Mouse (Mus musculus): Measurements from ENCODE around the gene Thap11. TPM values are rescaled to one million over a fixed set of nuclear protein-coding genes. Genes with fewer than 3 reads are reported as not detected.

Gene Thap11
- polyA plus RNA-seq, 1 experiment from 2014 or later: 58.0 TPM

GRCm38 (mm10) chr8:105900180-105900940 is 45.4 kb downstream of the Thap11 start, which contains the start of gene Pskh1:
TSS of gene Pskh1 (plus strand) at chr8:105900441.
- Histone ChIP-seq H3K4me3 (ENCODE audit: low read depth, low read length) (peak within 1 kb of the TSS; percentile 76), H3K27me3 (replicated peaks; ENCODE audit: control insufficient read depth, insufficient read depth, low read length) (no peaks in the 10 kb centered on the region), H3K9ac (ENCODE audit: low read length) (peak within 1 kb of the TSS; percentile 86), H3K36me3 (ENCODE audit: control insufficient read depth, insufficient read depth, low read length) (0 out of 2 replicates have a peak, but pooled peaks cover 3% of the 10 kb centered on the region), H3K4me2 (ENCODE audit: low read length) (peak within 1 kb of the TSS; percentile 70), H3K9me3 (ENCODE audit: control insufficient read depth, low read length) (no peaks in the 10 kb centered on the region), H3K27ac (ENCODE audit: low read depth) (peak within 1 kb of the TSS; percentile 81), H3K4me1 (replicated peaks; ENCODE audit: control insufficient read depth, insufficient read depth, low read length) (peaks cover 8% of the 10 kb centered on the region)
- ATAC-seq (replicated peaks; ENCODE audit: low FRiP score, low TSS enrichment, low read depth) (peak; percentile 92), DNase-seq (ENCODE audit: low spot score) (peak; percentile 97)
- under 1% methylated on average over 67 of the region's 68 CpGs for WGBS

GRCm38 (mm10) chr8:105900941-105901616 is 46.1 kb downstream of the Thap11 start:
- ATAC-seq (replicated peaks; ENCODE audit: low FRiP score, low TSS enrichment, low read depth): no peak
- Histone ChIP-seq H3K4me2 (ENCODE audit: low read length) (peak overlapping the region; percentile 70), H3K9me3 (ENCODE audit: control insufficient read depth, low read length) (no peaks in the 10 kb centered on the region), H3K27me3 (replicated peaks; ENCODE audit: control insufficient read depth, insufficient read depth, low read length) (no peaks in the 10 kb centered on the region), H3K4me1 (replicated peaks; ENCODE audit: control insufficient read depth, insufficient read depth, low read length) (peaks cover 8% of the 10 kb centered on the region), H3K27ac (ENCODE audit: low read depth) (peak overlapping the region; percentile 81), H3K4me3 (ENCODE audit: low read depth, low read length) (peak overlapping the region; percentile 76), H3K36me3 (ENCODE audit: control insufficient read depth, insufficient read depth, low read length) (0 out of 2 replicates have a peak, but pooled peaks cover 3% of the 10 kb centered on the region), H3K9ac (ENCODE audit: low read length) (peak overlapping the region; percentile 86)
- 29% methylated on average over 16 of the region's 16 CpGs for WGBS
- no peak for DNase-seq (ENCODE audit: low spot score)

Other genes with a start within 250 kb of the Thap11 start
- 19.1 and 20.2 TPM in 2 replicates for gene Ripor1, start 249.9 kb upstream of the Thap11 start, polyA plus RNA-seq (2014; fragmentation: Nextera tagmentation; extraction: Ambion mirVana)
- gene Ctcf, start 218.6 kb upstream of the Thap11 start, polyA plus RNA-seq (2014; fragmentation: Nextera tagmentation; extraction: Ambion mirVana): 93.3 and 95.1 TPM in 2 replicates
- 1.1 and 1.5 TPM in 2 replicates for gene Agrp, start 217.7 kb upstream of the Thap11 start, polyA plus RNA-seq (2014; fragmentation: Nextera tagmentation; extraction: Ambion mirVana)
- gene Carmil2, start 168.9 kb upstream of the Thap11 start, polyA plus RNA-seq (2014; fragmentation: Nextera tagmentation; extraction: Ambion mirVana): 1.0 and 1.1 TPM in 2 replicates
- 56.9 and 61.8 TPM in 2 replicates for gene Acd, start 154.0 kb upstream of the Thap11 start, polyA plus RNA-seq (2014; fragmentation: Nextera tagmentation; extraction: Ambion mirVana)
- 16.0 and 17.5 TPM in 2 replicates for gene Pard6a, start 154.0 kb upstream of the Thap11 start, polyA plus RNA-seq (2014; fragmentation: Nextera tagmentation; extraction: Ambion mirVana)
- gene 4933405L10Rik, start 147.5 kb upstream of the Thap11 start, polyA plus RNA-seq (2014; fragmentation: Nextera tagmentation; extraction: Ambion mirVana): not detected in 2 replicates
- 22.6 and 23.2 TPM in 2 replicates for gene Enkd1, start 146.9 kb upstream of the Thap11 start, polyA plus RNA-seq (2014; fragmentation: Nextera tagmentation; extraction: Ambion mirVana)
- gene Gfod2, start 96.5 kb upstream of the Thap11 start, polyA plus RNA-seq (2014; fragmentation: Nextera tagmentation; extraction: Ambion mirVana): 11.3 and 11.8 TPM in 2 replicates
- gene Ranbp10, start 27.8 kb upstream of the Thap11 start, polyA plus RNA-seq (2014; fragmentation: Nextera tagmentation; extraction: Ambion mirVana): 11.6 and 11.7 TPM in 2 replicates
- gene Tsnaxip1, start 27.4 kb upstream of the Thap11 start, polyA plus RNA-seq (2014; fragmentation: Nextera tagmentation; extraction: Ambion mirVana): 0.11 TPM in 1 of 2 replicates, not detected in the other
- gene Cenpt, start 1.9 kb upstream of the Thap11 start, polyA plus RNA-seq (2014; fragmentation: Nextera tagmentation; extraction: Ambion mirVana): 39.2 and 40.1 TPM in 2 replicates
- gene Nutf2, start 5.4 kb downstream of the Thap11 start, polyA plus RNA-seq (2014; fragmentation: Nextera tagmentation; extraction: Ambion mirVana): 302 and 316 TPM in 2 replicates
- gene Edc4, start 25.7 kb downstream of the Thap11 start, polyA plus RNA-seq (2014; fragmentation: Nextera tagmentation; extraction: Ambion mirVana): 37.0 and 40.7 TPM in 2 replicates
- gene Nrn1l, start 38.4 kb downstream of the Thap11 start, polyA plus RNA-seq (2014; fragmentation: Nextera tagmentation; extraction: Ambion mirVana): 0.32 and 0.97 TPM in 2 replicates
- 30.0 and 31.7 TPM in 2 replicates for gene Pskh1, start 45.3 kb downstream of the Thap11 start, polyA plus RNA-seq (2014; fragmentation: Nextera tagmentation; extraction: Ambion mirVana)
- 1.0 and 1.4 TPM in 2 replicates for gene Ctrl, start 78.7 kb downstream of the Thap11 start, polyA plus RNA-seq (2014; fragmentation: Nextera tagmentation; extraction: Ambion mirVana)
- 64.2 and 64.8 TPM in 2 replicates for gene Psmb10, start 83.3 kb downstream of the Thap11 start, polyA plus RNA-seq (2014; fragmentation: Nextera tagmentation; extraction: Ambion mirVana)
- gene Lcat, start 88.2 kb downstream of the Thap11 start, polyA plus RNA-seq (2014; fragmentation: Nextera tagmentation; extraction: Ambion mirVana): 1.2 and 1.4 TPM in 2 replicates
- 27.8 and 28.6 TPM in 2 replicates for gene Slc12a4, start 111.0 kb downstream of the Thap11 start, polyA plus RNA-seq (2014; fragmentation: Nextera tagmentation; extraction: Ambion mirVana)
- not detected in 2 replicates for gene Dpep3, start 124.3 kb downstream of the Thap11 start, polyA plus RNA-seq (2014; fragmentation: Nextera tagmentation; extraction: Ambion mirVana)
- 18.3 and 18.7 TPM in 2 replicates for gene Dus2, start 136.2 kb downstream of the Thap11 start, polyA plus RNA-seq (2014; fragmentation: Nextera tagmentation; extraction: Ambion mirVana)
- gene Dpep2nb, start 150.8 kb downstream of the Thap11 start, polyA plus RNA-seq (2014; fragmentation: Nextera tagmentation; extraction: Ambion mirVana): not detected in 2 replicates
- gene Ddx28, start 156.8 kb downstream of the Thap11 start, polyA plus RNA-seq (2014; fragmentation: Nextera tagmentation; extraction: Ambion mirVana): 16.9 and 17.9 TPM in 2 replicates
- 6.9 and 7.6 TPM in 2 replicates for gene Nfatc3, start 203.7 kb downstream of the Thap11 start, polyA plus RNA-seq (2014; fragmentation: Nextera tagmentation; extraction: Ambion mirVana)